Mouse (Mus musculus) liver, embryonic 11.5 days (tissue): ENCODE results near the gene Ptprn2. TPM values are rescaled to one million over a fixed set of nuclear protein-coding genes. Genes with fewer than 3 reads are reported as not detected.

Source experiments
- ATAC-seq: fragments of 200-750 bp; cut with Nextera tagmentation; replicated peaks from 2 replicates; pipeline ENCODE4 v1.8.0; 2017; ENCODE audit warnings: moderate number of reproducible peaks, mild to moderate bottlenecking, moderate TSS enrichment, moderate library complexity; ENCODE audit not compliant: low FRiP score
- DNase-seq: peaks from one replicate; pipeline ENCODE4 v3.0.0-alpha.2; 2017; ENCODE audit warnings: low spot score
- H3K27ac ChIP-seq: fragments of 300-500 bp; sonication (generic); 2 replicates; pipeline ENCODE4 v1.5.1; 2014; ENCODE audit warnings: mild to moderate bottlenecking, low read depth, low read length, control low read depth
- H3K27me3 ChIP-seq: fragments of 300-500 bp; sonication (generic); replicated peaks from 2 replicates; pipeline ENCODE4 v1.6.1; 2014; ENCODE audit warnings: low read length, mixed read lengths; ENCODE audit not compliant: control insufficient read depth, insufficient read depth
- H3K36me3 ChIP-seq: fragments of 300-500 bp; sonication (generic); 2 replicates; pipeline ENCODE4 v1.6.1; 2014; ENCODE audit warnings: mild to moderate bottlenecking, low read length, moderate library complexity, mixed read lengths; ENCODE audit not compliant: control insufficient read depth, insufficient read depth
- H3K4me1 ChIP-seq: fragments of 300-500 bp; sonication (generic); replicated peaks from 2 replicates; pipeline ENCODE4 v1.6.1; 2014; ENCODE audit warnings: low read length, mixed read lengths; ENCODE audit not compliant: control insufficient read depth, insufficient read depth
- H3K4me2 ChIP-seq: fragments of 300-500 bp; sonication (generic); 2 replicates; pipeline ENCODE4 v1.6.1; 2014; ENCODE audit warnings: mild to moderate bottlenecking, control low read depth, moderate library complexity
- H3K4me3 ChIP-seq: fragments of 300-500 bp; sonication (generic); 2 replicates; pipeline ENCODE4 v1.5.1; 2014; ENCODE audit warnings: low read depth, low read length, control low read depth
- H3K9ac ChIP-seq: fragments of 300-500 bp; sonication (generic); 2 replicates; pipeline ENCODE4 v1.6.1; 2014; ENCODE audit warnings: low read depth, low read length, control low read depth
- H3K9me3 ChIP-seq: fragments of 300-500 bp; sonication (generic); 2 replicates; pipeline ENCODE4 v1.6.1; 2016; ENCODE audit warnings: low read length, inconsistent platforms, mixed read lengths; ENCODE audit not compliant: control insufficient read depth
- WGBS: fragments of 180-500 bp; shearing (Covaris S2); extraction: QIAGEN DNeasy Blood & Tissue Kit; methylation state at CpG from one replicate; pipeline ENCODE4 v1.1.7; 2014; 5-methylcytosine and 5-hydroxymethylcytosine counted together
- polyA plus RNA-seq: library from polyadenylated mRNA; unstranded; fragments of >200 nt; fragmentation: Nextera tagmentation; extraction: Ambion mirVana; gene quantifications from 2 replicates; pipeline ENCODE4 v1.2.1, GENCODE M21; 2014

Gene Ptprn2
- polyA plus RNA-seq, 1 experiment from 2014 or later, result 0.11 TPM

GRCm38 (mm10) chr12:117255776-117256342, 770.3 kb downstream of the Ptprn2 start:
- no peak overlapping the region for H3K9ac ChIP-seq
- H3K27me3 ChIP-seq, result peaks cover 2% of the 10 kb centered on the region; the same call in 1 of the 2 replicates
- no peaks in the 10 kb centered on the region for H3K36me3 ChIP-seq
- H3K4me3 ChIP-seq, result no peak overlapping the region
- 76% methylated on average over 2 of the region's 2 CpGs for WGBS
- ATAC-seq (no peak), DNase-seq (no peak)
- H3K27ac ChIP-seq, result no peak overlapping the region
- H3K4me2 ChIP-seq, result no peak overlapping the region
- H3K4me1 ChIP-seq, result peaks cover 15% of the 10 kb centered on the region
- H3K9me3 ChIP-seq, result no peaks in the 10 kb centered on the region

GRCm38 (mm10) chr12:117256849-117257204, 771.3 kb downstream of the Ptprn2 start:
- Histone ChIP-seq H3K9me3 (no peaks in the 10 kb centered on the region), H3K4me3 (no peak overlapping the region), H3K9ac (no peak overlapping the region), H3K36me3 (no peaks in the 10 kb centered on the region), H3K4me1 (peaks cover 7% of the 10 kb centered on the region), H3K27me3 (peaks cover 2% of the 10 kb centered on the region; the same call in 1 of the 2 replicates), H3K4me2 (no peak overlapping the region), H3K27ac (no peak overlapping the region)
- ATAC-seq (no peak), DNase-seq (no peak)
- 74% methylated on average over 5 of the region's 5 CpGs for WGBS

DNA sequence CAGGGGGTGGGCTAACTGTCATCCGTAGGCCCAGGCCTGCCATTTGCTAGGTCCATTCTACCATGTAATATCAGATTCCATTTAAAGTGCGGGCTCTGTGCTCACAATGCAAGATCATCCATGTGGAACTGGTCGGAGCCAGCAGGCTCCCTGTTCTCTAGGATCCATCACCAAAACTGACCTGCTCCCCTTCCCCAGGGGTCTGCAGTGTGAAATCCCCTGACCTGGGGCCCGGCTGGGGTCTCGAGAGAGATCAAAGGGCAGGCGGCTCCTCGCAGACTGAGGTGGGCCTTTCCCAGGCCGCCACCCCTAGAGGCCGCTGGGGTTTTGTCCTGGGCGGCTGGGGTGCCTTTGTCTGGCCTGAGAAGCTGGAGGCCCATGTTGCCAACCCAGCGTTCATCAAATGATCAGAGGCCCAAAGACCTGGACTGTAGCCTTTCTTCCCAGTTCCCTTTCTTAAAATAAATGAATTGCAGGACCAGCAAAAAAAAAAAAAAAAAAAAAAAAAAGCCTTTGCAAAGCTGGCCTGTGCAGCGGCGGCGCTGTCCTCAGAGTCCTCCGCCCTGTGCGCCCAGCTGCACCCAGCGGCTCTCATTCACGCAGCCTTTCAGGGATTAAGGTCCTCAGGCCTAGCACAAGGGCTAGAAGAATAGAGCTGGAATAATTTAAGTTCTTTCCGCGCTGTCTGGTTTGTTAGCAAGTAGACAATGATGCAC, 771.8 kb downstream of the Ptprn2 start:
- DNase-seq (no peak), ATAC-seq (no peak)
- H3K4me2 ChIP-seq, result no peak overlapping the region

DNA sequence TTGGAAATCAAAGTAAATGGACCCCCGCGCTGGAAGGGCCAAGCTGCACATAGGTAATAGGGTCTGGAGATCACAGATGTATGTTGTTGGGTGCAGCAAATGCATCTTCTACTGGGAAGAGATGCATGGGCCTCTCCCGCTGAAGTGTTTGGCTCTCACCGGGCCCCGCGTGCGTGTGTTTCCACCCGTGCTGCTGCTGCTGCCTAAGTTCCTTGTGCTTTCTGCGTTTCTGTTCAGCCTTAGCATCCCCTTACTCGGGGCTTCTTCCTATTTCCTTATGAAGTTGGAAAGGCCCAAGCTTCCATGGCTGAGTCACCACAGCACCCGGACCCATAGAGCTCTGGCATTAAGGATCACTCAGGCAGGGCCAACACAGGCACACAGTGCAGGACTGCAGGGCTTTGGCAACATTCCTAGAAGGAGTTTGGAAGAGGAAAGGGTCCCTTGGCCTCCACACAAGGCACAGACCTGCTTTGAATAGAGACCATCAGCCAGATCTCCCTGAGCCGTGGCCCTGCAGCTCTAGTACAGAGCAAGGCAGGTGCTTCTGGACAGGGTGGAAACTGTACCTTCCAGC, 772.5 kb downstream of the Ptprn2 start:
- peaks cover 2% of the 10 kb centered on the region; the same call in 1 of the 2 replicates for H3K27me3 ChIP-seq
- no peaks in the 10 kb centered on the region for H3K9me3 ChIP-seq
- no peak overlapping the region for H3K4me2 ChIP-seq
- ATAC-seq, result no peak
- H3K4me3 ChIP-seq, result no peak overlapping the region
- WGBS, result 66% methylated on average over 12 of the region's 12 CpGs
- no peak overlapping the region for H3K27ac ChIP-seq
- H3K4me1 ChIP-seq, result no peaks in the 10 kb centered on the region; the same call in 1 of the 2 replicates
- no peak overlapping the region for H3K9ac ChIP-seq
- DNase-seq, result no peak
- H3K36me3 ChIP-seq, result no peaks in the 10 kb centered on the region

More for the DNA sequence above, 771.8 kb downstream of the Ptprn2 start:
- WGBS, result 50% methylated on average over 20 of the region's 20 CpGs
- H3K36me3 ChIP-seq, result no peaks in the 10 kb centered on the region
- no peak overlapping the region for H3K4me3 ChIP-seq
- H3K27me3 ChIP-seq, result peaks cover 2% of the 10 kb centered on the region; the same call in 1 of the 2 replicates
- H3K27ac ChIP-seq, result no peak overlapping the region
- no peaks in the 10 kb centered on the region for H3K9me3 ChIP-seq
- H3K9ac ChIP-seq, result no peak overlapping the region
- H3K4me1 ChIP-seq, result peaks cover 2% of the 10 kb centered on the region

- Histone ChIP-seq H3K36me3 (no peaks in the 10 kb centered on the region), H3K9ac (no peak overlapping the region), H3K4me3 (no peak overlapping the region), H3K27ac (no peak overlapping the region), H3K4me1 (no peaks in the 10 kb centered on the region; the same call in 1 of the 2 replicates), H3K27me3 (0 out of 2 replicates have a peak, but pooled peaks cover 2% of the 10 kb centered on the region), H3K9me3 (no peaks in the 10 kb centered on the region), H3K4me2 (no peak overlapping the region)
- DNase-seq (no peak), ATAC-seq (peak; percentile 49)
- 55% methylated on average over 6 of the region's 6 CpGs for WGBS
Observed at GRCm38 (mm10) chr12:117260391-117261164, 775.1 kb downstream of the Ptprn2 start.

- DNase-seq (no peak), ATAC-seq (no peak)
- Histone ChIP-seq H3K4me3 (no peak overlapping the region), H3K27me3 (0 out of 2 replicates have a peak, but pooled peaks cover 2% of the 10 kb centered on the region), H3K9ac (no peak overlapping the region), H3K4me2 (no peak overlapping the region), H3K36me3 (no peaks in the 10 kb centered on the region), H3K27ac (no peak overlapping the region), H3K4me1 (no peaks in the 10 kb centered on the region; the same call in 1 of the 2 replicates), H3K9me3 (no peaks in the 10 kb centered on the region)
- WGBS, result 47% methylated on average over 3 of the region's 3 CpGs
Observed at GRCm38 (mm10) chr12:117261165-117261440, 775.6 kb downstream of the Ptprn2 start.

DNA sequence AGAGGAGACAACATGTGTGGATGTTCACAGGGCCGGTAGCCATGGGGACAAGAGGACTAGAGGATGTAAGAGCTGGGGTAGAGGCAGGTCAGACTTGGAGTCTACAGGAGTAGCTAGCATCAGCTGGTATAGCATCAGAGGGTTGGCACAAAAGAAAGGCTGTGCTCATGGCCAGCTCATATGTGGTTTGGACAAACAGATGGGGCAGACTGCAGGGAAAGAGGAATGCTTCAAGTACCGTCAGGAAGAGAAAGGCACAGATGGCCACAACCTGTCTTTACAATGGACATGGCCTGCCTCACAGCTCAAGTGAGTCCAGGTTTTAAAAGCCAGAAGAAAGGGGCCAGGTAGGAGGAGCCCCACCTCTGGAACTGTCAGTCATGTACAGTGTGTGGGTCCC, 776.5 kb downstream of the Ptprn2 start:
- H3K27ac ChIP-seq, result no peak overlapping the region
- no peak overlapping the region for H3K4me2 ChIP-seq
- H3K4me3 ChIP-seq, result no peak overlapping the region
- 84% methylated on average over 2 of the region's 2 CpGs for WGBS
- ATAC-seq, result no peak
- H3K36me3 ChIP-seq, result no peaks in the 10 kb centered on the region
- 0 out of 2 replicates have a peak, but pooled peaks cover 2% of the 10 kb centered on the region for H3K27me3 ChIP-seq
- no peaks in the 10 kb centered on the region; the same call in 1 of the 2 replicates for H3K4me1 ChIP-seq
- no peak for DNase-seq
- H3K9ac ChIP-seq, result no peak overlapping the region
- no peaks in the 10 kb centered on the region for H3K9me3 ChIP-seq

DNA sequence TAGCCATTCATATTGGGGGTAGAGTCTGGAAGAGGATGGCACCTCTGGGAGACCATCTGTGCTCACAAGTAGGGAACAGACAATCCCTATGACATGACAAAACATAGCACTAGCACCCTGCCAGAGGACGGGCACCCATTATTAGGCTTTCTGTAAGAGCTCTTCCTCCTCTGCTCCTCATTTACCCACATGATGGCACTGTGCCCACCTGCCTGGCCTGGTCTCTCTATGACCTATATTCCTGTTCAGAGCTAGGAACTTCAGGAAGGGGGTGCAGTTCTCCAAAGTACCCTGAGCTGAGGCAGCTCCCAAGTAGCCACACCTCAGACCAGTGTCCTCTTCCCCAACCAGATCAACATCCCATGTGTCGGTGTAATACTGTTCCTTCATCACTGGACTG, 777.6 kb downstream of the Ptprn2 start:
- Histone ChIP-seq H3K4me2 (no peak overlapping the region), H3K9me3 (no peaks in the 10 kb centered on the region), H3K27me3 (0 out of 2 replicates have a peak, but pooled peaks cover 2% of the 10 kb centered on the region), H3K4me3 (no peak overlapping the region), H3K27ac (no peak overlapping the region), H3K4me1 (no peaks in the 10 kb centered on the region; the same call in 1 of the 2 replicates), H3K36me3 (no peaks in the 10 kb centered on the region), H3K9ac (no peak overlapping the region)
- DNase-seq, result no peak
- WGBS, result 71% methylated on average over 2 of the region's 2 CpGs
- ATAC-seq, result no peak
